Mouse (Mus musculus) ES-E14 (cell line): Measurements from ENCODE around the gene Prrc2a. TPM values are rescaled to one million over a fixed set of nuclear protein-coding genes. Genes with fewer than 3 reads are reported as not detected.

Source experiments
- DNase-seq: peaks from one replicate; pipeline ENCODE4 v3.0.0-alpha.2; 2013; ENCODE audit warnings: low read depth, low spot score
- H3K27ac ChIP-seq: 2 replicates; pipeline ENCODE4 v1.5.1; 2012; ENCODE audit warnings: low read depth, mild to moderate bottlenecking, low read length, moderate library complexity, mixed read lengths; ENCODE audit not compliant: poor library complexity, insufficient read depth, severe bottlenecking
- H3K36me3 ChIP-seq: 2 replicates; pipeline ENCODE4 v1.6.1; 2012; ENCODE audit warnings: mild to moderate bottlenecking, low read length, moderate library complexity, mixed read lengths; ENCODE audit not compliant: control insufficient read depth, poor library complexity, insufficient read depth, severe bottlenecking
- H3K4me1 ChIP-seq, 2 experiments: fragments of 150-350 bp in 1 of 2; sonication (generic) in 1 of 2; 2 replicates each; pipeline ENCODE4 v1.6.1; 2012; ENCODE audit warnings: low read length in 2 of 2, mild to moderate bottlenecking in 1 of 2, mixed read lengths in 1 of 2; ENCODE audit not compliant: control insufficient read depth in 2 of 2, insufficient read depth in 2 of 2, poor library complexity in 1 of 2
- H3K4me3 ChIP-seq, 2 experiments: fragments of 150-350 bp in 1 of 2; sonication (generic) in 1 of 2; 2 replicates each; pipeline ENCODE4 v1.5.1; 2012; ENCODE audit warnings: low read length in 2 of 2, low read depth in 1 of 2, mild to moderate bottlenecking in 1 of 2, mixed read lengths in 1 of 2; ENCODE audit not compliant: insufficient read depth in 1 of 2, poor library complexity in 1 of 2, severe bottlenecking in 1 of 2
- H3K9ac ChIP-seq: 2 replicates; pipeline ENCODE4 v1.6.1; 2012; ENCODE audit warnings: low read depth, mild to moderate bottlenecking, low read length, mixed read lengths; ENCODE audit not compliant: poor library complexity, insufficient read depth, severe bottlenecking
- H3K9me3 ChIP-seq: fragments of 150-350 bp; sonication (generic); 2 replicates; pipeline ENCODE4 v1.6.1; 2012; ENCODE audit warnings: low read depth, mild to moderate bottlenecking, low read length; ENCODE audit not compliant: control insufficient read depth, insufficient read depth
- CHD2 ChIP-seq: IDR thresholded peaks from 2 replicates; pipeline ENCODE4 v1.6.1; 2014; ENCODE audit warnings: mild to moderate bottlenecking, low read depth, low read length, inconsistent platforms
- HCFC1 ChIP-seq: IDR thresholded peaks from 2 replicates; pipeline ENCODE4 v1.6.1; 2012; ENCODE audit warnings: low read length, inconsistent platforms, borderline replicate concordance; ENCODE audit not compliant: insufficient read depth
- MAFK ChIP-seq: IDR thresholded peaks from 2 replicates; pipeline ENCODE4 v1.6.1; 2014; ENCODE audit warnings: mild to moderate bottlenecking, low read depth, low read length, inconsistent platforms; ENCODE audit not compliant: insufficient read depth
- ZC3H11A ChIP-seq: IDR thresholded peaks from 2 replicates; pipeline ENCODE4 v1.6.1; 2012; ENCODE audit warnings: low read depth, mild to moderate bottlenecking, inconsistent platforms, low read length, borderline replicate concordance
- ZNF384 ChIP-seq: IDR thresholded peaks from 2 replicates; pipeline ENCODE4 v1.6.1; 2012; ENCODE audit warnings: low read depth, low read length, inconsistent platforms
- in situ Hi-C, 2 experiments: fragments of 600-800 bp; cut with MboI; formaldehyde crosslinking; loops; one replicate each; pipeline ENCODE4 v1.15.1; 2025; ENCODE audit warnings: low sequenced_read_pairs in 2 of 2, inconsistent platforms in 1 of 2; ENCODE audit not compliant: unreplicated experiment in 2 of 2
- total RNA-seq: library from RNA; depleted of rRNA; stranded (reverse); fragments of 300-350 nt; gene quantifications from 2 replicates; pipeline ENCODE4 v1.2.3, GENCODE M21; 2012

The Prrc2a gene
- total RNA-seq, 1 experiment: 161 TPM

DNA sequence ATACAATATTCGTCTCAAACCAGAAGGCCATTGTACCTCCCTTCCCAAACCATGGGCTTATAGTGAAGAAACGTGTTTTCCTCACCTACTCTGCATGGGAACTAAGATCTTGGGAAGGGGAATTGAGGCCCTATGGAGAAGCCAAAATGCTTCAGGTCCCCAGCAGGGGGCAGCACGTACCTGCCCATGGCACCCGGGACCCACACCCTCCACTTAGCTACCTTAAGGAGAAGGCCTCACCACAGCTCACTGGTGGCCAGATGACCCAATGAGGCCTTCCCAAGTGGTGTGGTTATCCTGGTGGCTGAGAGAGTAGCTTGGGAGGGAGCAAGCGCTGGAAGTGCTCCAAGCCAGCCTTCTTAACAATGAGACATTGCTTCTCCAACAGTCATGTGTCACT is 13.8 kb upstream of the Prrc2a start:
- in situ Hi-C loops: no loop called here
- no peak overlapping the region for H3K4me3 ChIP-seq
- H3K9me3 ChIP-seq: no peaks in the 10 kb centered on the region
- no peak overlapping the region for H3K9ac ChIP-seq
- H3K36me3 ChIP-seq: no peaks in the 10 kb centered on the region
- H3K27ac ChIP-seq: no peak overlapping the region
- peaks cover 0 to 2% of the 10 kb centered on the region in 2 experiments; a peak in 1 of 4 replicates for H3K4me1 ChIP-seq
- DNase-seq: no peak
- TF ChIP-seq HCFC1: no peak
- no peak for TF ChIP-seq MAFK
- TF ChIP-seq ZC3H11A: 0 out of 2 replicates have a peak, but pooled peaks have one; percentile 11
- TF ChIP-seq ZNF384: no peak
- no peak for TF ChIP-seq CHD2

DNA sequence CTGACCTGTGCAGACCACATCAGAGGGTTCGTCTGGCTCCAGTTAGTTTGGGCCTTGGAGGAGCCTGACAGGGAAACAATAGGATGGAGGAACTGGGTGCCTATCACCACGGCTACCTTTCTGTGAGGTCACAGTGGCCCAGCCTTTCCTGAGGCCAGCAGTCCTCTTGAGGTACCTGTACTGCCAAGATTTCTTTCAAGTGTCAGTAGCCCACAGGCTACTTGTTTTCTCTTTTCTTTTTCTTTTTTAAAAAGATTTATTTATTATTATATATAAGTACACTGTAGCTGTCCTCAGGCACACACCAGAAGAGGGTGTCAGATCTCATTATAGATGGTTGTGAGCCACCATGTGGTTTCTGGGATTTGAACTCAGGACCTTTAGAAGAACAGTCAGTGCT is 11.3 kb upstream of the Prrc2a start, which contains the start of gene Aif1:
Gene Aif1 (minus strand): TSS at position 101 of the 400 bp plus-strand sequence.
- no peak within 1 kb of the TSS for H3K4me3 ChIP-seq
- H3K9ac ChIP-seq: no peak within 1 kb of the TSS
- H3K27ac ChIP-seq: no peak within 1 kb of the TSS
- TF ChIP-seq MAFK: no peak
- H3K9me3 ChIP-seq: no peaks in the 10 kb centered on the region
- in situ Hi-C loops: no loop called here
- H3K36me3 ChIP-seq: no peaks in the 10 kb centered on the region
- H3K4me1 ChIP-seq: no peaks in the 10 kb centered on the region
- no peak for DNase-seq

DNA sequence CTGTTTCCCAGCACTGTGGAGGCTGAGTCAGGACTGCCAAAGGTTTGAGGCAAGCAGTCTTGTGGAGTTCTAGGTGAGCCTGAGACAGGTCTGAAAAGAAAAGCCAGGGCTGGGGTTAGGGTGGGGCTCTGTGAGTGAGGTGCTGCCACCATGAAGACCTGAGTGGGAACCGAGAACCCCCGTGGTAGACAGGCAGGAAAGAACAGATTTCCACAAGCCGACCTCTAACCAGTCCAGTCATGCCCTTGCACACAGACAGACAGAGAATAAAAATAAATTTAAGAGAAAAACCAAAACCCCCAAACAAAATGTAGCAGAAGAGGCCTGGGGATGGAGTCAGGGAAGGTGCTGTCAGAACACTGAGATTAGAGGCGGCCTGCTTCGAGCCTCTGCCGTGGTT is 10.7 kb upstream of the Prrc2a start:
- no peaks in the 10 kb centered on the region for H3K36me3 ChIP-seq
- no peak overlapping the region for H3K9ac ChIP-seq
- no peak overlapping the region for H3K27ac ChIP-seq
- no peak overlapping the region for H3K4me3 ChIP-seq
- H3K9me3 ChIP-seq: no peaks in the 10 kb centered on the region
- in situ Hi-C loops: no loop called here
- TF ChIP-seq HCFC1 (no peak), CHD2 (no peak), ZC3H11A (no peak), MAFK (no peak), ZNF384 (no peak)
- DNase-seq: no peak
- H3K4me1 ChIP-seq: no peaks in the 10 kb centered on the region

DNA sequence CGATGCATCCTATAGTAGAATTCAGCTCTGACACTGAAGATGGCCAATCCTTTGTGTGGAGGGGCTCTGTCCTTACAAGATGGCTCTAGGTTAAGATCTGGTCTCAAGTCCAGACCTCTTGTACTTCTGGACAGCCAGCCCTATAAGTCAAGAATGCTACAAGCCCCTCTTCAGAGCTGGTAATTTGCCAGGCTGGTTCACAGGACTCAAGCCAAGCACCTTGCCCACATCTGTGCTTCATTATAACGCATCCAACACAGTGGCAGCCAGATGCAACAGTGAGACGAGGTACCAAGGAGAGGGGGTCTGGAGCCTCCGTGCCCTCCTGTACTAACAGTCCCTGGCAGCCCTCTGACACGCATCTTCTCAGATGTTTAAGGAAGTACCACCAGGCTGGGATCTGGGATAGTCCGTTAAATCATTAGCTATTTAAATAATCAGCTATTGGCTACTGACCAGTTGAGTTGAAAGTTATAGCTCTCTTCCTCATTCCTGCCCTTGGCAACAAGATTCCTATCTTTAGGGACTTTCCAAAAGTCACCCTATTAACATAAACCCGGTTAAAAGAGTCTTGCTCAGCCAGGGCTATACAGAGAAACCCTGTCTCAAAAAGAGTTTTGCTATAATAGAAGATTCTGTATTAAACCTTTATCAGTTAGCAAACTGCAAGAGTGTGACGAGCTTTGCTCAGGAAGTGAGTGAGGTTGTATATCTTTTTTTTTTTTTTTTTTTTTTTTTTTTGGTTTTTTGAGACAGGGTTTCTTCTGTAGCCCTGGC is 9.7 kb upstream of the Prrc2a start:
- H3K9ac ChIP-seq: no peak overlapping the region
- DNase-seq: no peak
- H3K9me3 ChIP-seq: no peaks in the 10 kb centered on the region
- TF ChIP-seq ZNF384: no peak
- no peak for TF ChIP-seq HCFC1
- no peak for TF ChIP-seq MAFK
- TF ChIP-seq CHD2: no peak
- no peak for TF ChIP-seq ZC3H11A
- no peak overlapping the region for H3K27ac ChIP-seq
- no peak overlapping the region for H3K4me3 ChIP-seq
- H3K36me3 ChIP-seq: no peaks in the 10 kb centered on the region
- in situ Hi-C loops: no loop called here
- no peaks in the 10 kb centered on the region for H3K4me1 ChIP-seq

DNA sequence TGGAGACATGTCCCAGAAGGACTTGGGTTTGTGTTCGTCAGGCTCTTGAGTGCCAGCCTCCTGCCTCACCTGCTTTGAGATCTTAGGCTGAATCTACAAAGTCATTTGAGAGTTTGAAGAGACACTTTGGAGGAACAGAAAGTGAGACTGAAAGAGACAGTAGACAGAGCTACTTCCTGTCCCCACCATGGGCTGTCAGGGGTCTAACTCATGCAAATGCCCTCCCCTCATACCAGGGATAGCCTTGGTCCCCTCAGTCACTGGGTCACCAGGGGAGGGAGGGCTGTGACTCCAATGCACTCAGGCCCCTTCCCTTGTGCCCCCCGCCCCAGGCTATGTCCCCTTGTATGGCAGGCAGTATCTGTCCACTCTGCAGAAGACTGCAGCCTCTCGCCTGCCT is 8.6 kb upstream of the Prrc2a start:
- no peak for DNase-seq
- no peak overlapping the region for H3K9ac ChIP-seq

More for the DNA sequence above, 8.6 kb upstream of the Prrc2a start:
- H3K27ac ChIP-seq: no peak overlapping the region
- no peaks in the 10 kb centered on the region for H3K36me3 ChIP-seq
- no peaks in the 10 kb centered on the region for H3K9me3 ChIP-seq
- in situ Hi-C loops: no loop called here
- H3K4me3 ChIP-seq: no peak overlapping the region
- H3K4me1 ChIP-seq: no peaks in the 10 kb centered on the region
- TF ChIP-seq ZC3H11A: no peak
- no peak for TF ChIP-seq MAFK
- TF ChIP-seq CHD2: no peak
- TF ChIP-seq ZNF384: no peak
- no peak for TF ChIP-seq HCFC1
